ENCODE assay signal across 21 mouse cellular contexts in the genomic region with DNA sequence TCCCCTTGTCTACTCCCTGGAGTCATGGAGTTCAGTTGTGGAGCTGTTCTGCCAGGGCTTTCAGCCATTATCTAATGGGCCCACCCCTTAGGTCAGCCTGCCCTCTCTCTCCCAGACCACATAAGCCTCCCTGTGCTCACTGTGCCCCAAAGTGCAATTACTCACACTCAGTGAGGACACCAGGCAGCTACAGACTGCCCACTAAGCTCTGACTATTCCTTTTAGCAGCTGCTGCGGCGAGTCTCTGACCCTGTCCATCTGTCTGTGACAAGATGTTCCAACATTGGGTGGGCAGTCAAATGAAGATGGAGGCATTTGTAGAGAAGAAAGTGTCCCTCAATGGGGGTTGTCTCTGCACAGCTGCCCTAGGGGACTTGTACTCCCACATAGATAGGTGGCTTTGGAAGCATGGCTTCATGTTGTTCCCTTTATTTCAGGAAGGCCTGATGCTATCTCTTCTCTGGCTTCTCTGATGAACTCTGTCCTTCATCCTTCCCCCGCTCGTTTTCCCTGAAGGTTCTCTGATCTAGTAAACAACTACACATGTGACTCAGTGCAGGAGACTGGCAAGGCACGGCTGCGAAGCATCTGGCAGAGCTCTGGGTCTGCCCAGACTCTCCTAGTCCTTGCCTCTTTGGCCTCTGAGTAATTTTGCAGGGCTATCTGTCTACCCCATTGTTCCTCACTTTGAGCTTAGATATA. TPM values are rescaled to one million over a fixed set of nuclear protein-coding genes. Genes with fewer than 3 reads are reported as not detected.
DNase-seq lines count a peak whose midpoint lies in the region; ATAC-seq lines count a peak whose summit lies in the region.
"Had no signal": no experiment of that assay in that cellular context is flagged by ENCODE, and none has a peak within 500 bp of the region (broad histone marks: within the 10 kb centered on the region; RNA-seq: fewer than 3 reads in every experiment).

No protein-coding gene starts in this region.

- 0 out of 2 replicates have a peak, but pooled peaks cover 5% of the 10 kb centered on the region for H3K27me3 ChIP-seq in heart, embryonic 12.5 days (replicated peaks)
- H3K27me3 ChIP-seq: embryonic facial prominence, embryonic 13.5 days; forebrain, embryonic 15.5 days; hindbrain, embryonic 12.5 days had no signal

- no peak overlapping the region for H3K4me3 ChIP-seq in heart, embryonic 12.5 days
- H3K4me3 ChIP-seq in brown adipose tissue, adult 24 weeks (ENCODE audit: insufficient read depth, low read depth, low read length): no peak overlapping the region
- H3K4me3 ChIP-seq: embryonic facial prominence, embryonic 13.5 days; forebrain, embryonic 15.5 days; hindbrain, embryonic 12.5 days; layer of hippocampus, adult 2 months had no signal

- ATAC-seq in heart, embryonic 12.5 days (ENCODE audit: insufficient number of reproducible peaks, low FRiP score): no peak
- ATAC-seq: forebrain, embryonic 15.5 days; midbrain, embryonic 16.5 days had no signal

- no peak overlapping the region for H3K27ac ChIP-seq in heart, embryonic 12.5 days (ENCODE audit: poor library complexity, severe bottlenecking)
- H3K27ac ChIP-seq in brown adipose tissue, adult 24 weeks (replicated peaks; ENCODE audit: low read depth, low read length): peak overlapping the region; percentile 59
- H3K27ac ChIP-seq: embryonic facial prominence, embryonic 13.5 days; forebrain, embryonic 15.5 days; hindbrain, embryonic 12.5 days; layer of hippocampus, adult 2 months had no signal

- no peaks in the 10 kb centered on the region for H3K4me1 ChIP-seq in heart, embryonic 12.5 days (replicated peaks)
- peaks cover 9% of the 10 kb centered on the region; the same call in 1 of the 2 replicates for H3K4me1 ChIP-seq in brown adipose tissue, adult 24 weeks (ENCODE audit: control insufficient read depth, insufficient read depth, insufficient read length, low read length)
- H3K4me1 ChIP-seq: embryonic facial prominence, embryonic 13.5 days; forebrain, embryonic 15.5 days had no signal

- peaks cover 48% of the 10 kb centered on the region for H3K36me3 ChIP-seq in heart, embryonic 12.5 days

- peak; percentile 93 for DNase-seq in heart, adult 11 months
- DNase-seq in urinary bladder, postnatal 14 days (ENCODE audit: low spot score): peak; percentile 26
- no peak for DNase-seq in urinary bladder, postnatal 25 days (ENCODE audit: low spot score)
- no peak for DNase-seq in thymus, postnatal 4 days
- no peak for DNase-seq in urinary bladder, postnatal 10 days (ENCODE audit: low spot score)
- DNase-seq in kidney, adult 8-10 months: no peak
- DNase-seq: cerebellum, postnatal 10 days; gastrocnemius, postnatal 36 days; heart, postnatal 14 days; kidney, adult 2 months; kidney, postnatal 14 days; lung, postnatal 10 days; right cerebral cortex, postnatal 14 days had no signal

- no peak overlapping the region for H3K9ac ChIP-seq in heart, embryonic 12.5 days
- H3K9ac ChIP-seq: embryonic facial prominence, embryonic 13.5 days; forebrain, embryonic 15.5 days; hindbrain, embryonic 12.5 days had no signal

- H3K4me2 ChIP-seq in heart, embryonic 12.5 days: no peak overlapping the region
- H3K4me2 ChIP-seq: embryonic facial prominence, embryonic 13.5 days; forebrain, embryonic 15.5 days; heart, embryonic 11.5 days; hindbrain, embryonic 12.5 days had no signal

- H3K9me3 ChIP-seq in heart, embryonic 12.5 days (replicated peaks): no peaks in the 10 kb centered on the region
- H3K9me3 ChIP-seq: embryonic facial prominence, embryonic 13.5 days; forebrain, embryonic 15.5 days; hindbrain, embryonic 12.5 days had no signal

- WGBS in heart, embryonic 12.5 days: 85% methylated on average over 6 of the region's 6 CpGs

RNA-seq across cellular contexts. Expression of gene Alox5, which starts 52.9 kb away (rescaled TPM):
- 2.6 and 2.7 TPM in 2 replicates for polyA plus RNA-seq in heart, embryonic 12.5 days (2016; fragmentation: Nextera tagmentation; extraction: Ambion mirVana)
- polyA plus RNA-seq in brown adipose tissue, adult 24 weeks (2012; ENCODE audit: insufficient read depth, insufficient read length, missing spikeins): 1.3 and 2.8 TPM in 2 replicates

Comparison
In these comparisons a context has a peak if more than half of its experiments do, and no peak if none do; other contexts are left out.
1. DNase-seq: peak in heart, adult 11 months (single experiment) and urinary bladder, postnatal 14 days (single experiment); none in urinary bladder, postnatal 25 days (single experiment), thymus, postnatal 4 days (single experiment), urinary bladder, postnatal 10 days (single experiment) and kidney, adult 8-10 months (0 of 2).